Mouse (Mus musculus): ENCODE data around the gene Bicdl1.

GRCm38 (mm10) chr5:115720761-115721160 is 10.7 kb downstream of the Bicdl1 start:
- TF ChIP-seq CTCF (IDR thresholded peaks at IDR 0.05) (no peak), POLR2A (IDR thresholded peaks at IDR 0.05; ENCODE audit: insufficient read depth, low read depth, low read length) (no peak)
